Mouse (Mus musculus) MEL-GATA-1-ER (cell line): ENCODE data around the gene Syne3.

Source experiments
- DNase-seq: peaks from one replicate; pipeline ENCODE4 v3.0.0-alpha.2; 2012; ENCODE audit warnings: low read depth; ENCODE audit errors: extremely low read depth

The Syne3 gene

GRCm38 (mm10) chr12:104969618-104970017 is 40.0 kb downstream of the Syne3 start:
- no peak for DNase-seq

GRCm38 (mm10) chr12:104969177-104969576 is 40.4 kb downstream of the Syne3 start:
- no peak for DNase-seq

- DNase-seq = no peak
Measured at GRCm38 (mm10) chr12:104964953-104965911, 44.4 kb downstream of the Syne3 start.

- DNase-seq = peak; percentile 11
Measured at GRCm38 (mm10) chr12:104960421-104960820, 49.2 kb downstream of the Syne3 start.

GRCm38 (mm10) chr12:104959966-104960365 is 49.6 kb downstream of the Syne3 start:
- DNase-seq = no peak

GRCm38 (mm10) chr12:104958263-104958662 is 51.3 kb downstream of the Syne3 start:
- no peak for DNase-seq

GRCm38 (mm10) chr12:104957165-104957564 is 52.4 kb downstream of the Syne3 start:
- DNase-seq = no peak

- DNase-seq = no peak
Measured at GRCm38 (mm10) chr12:104956406-104956805, 53.2 kb downstream of the Syne3 start.

- no peak for DNase-seq
Measured at GRCm38 (mm10) chr12:104955003-104955800, 54.4 kb downstream of the Syne3 start.

- DNase-seq = peak; percentile 12
Measured at GRCm38 (mm10) chr12:104953941-104954340, 55.7 kb downstream of the Syne3 start.

GRCm38 (mm10) chr12:104952458-104952857 is 57.2 kb downstream of the Syne3 start:
- peak; percentile 31 for DNase-seq

GRCm38 (mm10) chr12:104947911-104948310 is 61.7 kb downstream of the Syne3 start:
- no peak for DNase-seq

GRCm38 (mm10) chr12:104946231-104946630 is 63.4 kb downstream of the Syne3 start:
- no peak for DNase-seq

- no peak for DNase-seq
Measured at GRCm38 (mm10) chr12:104940466-104940865, 69.1 kb downstream of the Syne3 start.

- DNase-seq = no peak
Measured at GRCm38 (mm10) chr12:104940027-104940386, 69.6 kb downstream of the Syne3 start.

- DNase-seq = peak; percentile 16
Measured at GRCm38 (mm10) chr12:104939372-104940026, 70.1 kb downstream of the Syne3 start.

- no peak for DNase-seq
Measured at GRCm38 (mm10) chr12:104938935-104939334, 70.7 kb downstream of the Syne3 start.

- DNase-seq = peak; percentile 15
Measured at GRCm38 (mm10) chr12:104936223-104936622, 73.4 kb downstream of the Syne3 start.

GRCm38 (mm10) chr12:104935144-104935543 is 74.5 kb downstream of the Syne3 start:
- no peak for DNase-seq

GRCm38 (mm10) chr12:104933800-104934199 is 75.8 kb downstream of the Syne3 start:
- DNase-seq = no peak

- peak; percentile 13 for DNase-seq
Measured at GRCm38 (mm10) chr12:104933217-104933616, 76.4 kb downstream of the Syne3 start.

- DNase-seq = no peak
Measured at GRCm38 (mm10) chr12:104925765-104926164, 83.8 kb downstream of the Syne3 start.
